Mouse (Mus musculus) spleen, adult 12 weeks (tissue): ENCODE results near the gene St6galnac3.
A peak's percentile ranks its signal among the peaks of the same experiment; 100 is the strongest.

Experiments
- DNase-seq: peaks from one replicate; pipeline ENCODE4 v3.0.0; 2022; ENCODE audit warnings: low spot score

Gene St6galnac3

DNA sequence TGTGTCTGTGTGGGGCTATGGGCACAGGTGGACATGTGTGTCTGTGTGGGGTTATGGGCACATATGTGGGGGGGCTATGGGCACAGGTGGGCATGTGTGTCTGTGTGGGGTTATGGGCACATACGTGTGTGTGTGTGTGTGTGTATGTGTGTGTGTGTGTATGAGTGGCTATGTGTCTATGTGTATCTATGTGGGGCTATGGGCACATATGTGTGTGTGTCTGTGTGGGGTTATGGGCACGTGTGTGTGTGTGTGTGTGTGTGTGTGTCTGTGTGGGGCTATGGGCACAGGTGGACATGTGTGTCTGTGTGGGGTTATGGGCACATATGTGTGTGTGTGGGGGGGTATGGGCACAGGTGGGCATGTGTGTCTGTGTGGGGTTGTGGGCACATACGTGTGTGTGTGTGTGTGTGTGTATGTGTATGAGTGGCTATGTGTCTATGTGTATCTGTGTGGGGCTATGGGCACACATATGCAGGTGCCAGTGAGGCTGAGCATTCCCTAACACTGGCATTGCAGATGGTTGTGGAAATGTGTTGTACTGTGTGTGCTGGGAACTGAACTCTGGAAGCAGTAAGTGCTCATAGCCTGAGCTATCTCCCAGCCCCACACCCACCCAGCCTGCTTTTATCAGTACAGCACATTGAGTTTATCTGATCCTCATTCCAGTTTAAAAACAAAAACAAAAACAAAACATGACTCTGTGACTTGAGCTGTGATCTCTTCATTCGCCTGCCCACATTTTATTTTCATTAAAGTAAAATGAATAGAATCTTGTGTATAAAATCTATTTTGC is 8.6 kb upstream of the St6galnac3 start:
- peak; percentile 9 for DNase-seq

GRCm38 (mm10) chr3:153732749-153733148 is 7.8 kb upstream of the St6galnac3 start:
- DNase-seq, result no peak

- no peak for DNase-seq
Observed at GRCm38 (mm10) chr3:153732035-153732434, 7.1 kb upstream of the St6galnac3 start.

DNA sequence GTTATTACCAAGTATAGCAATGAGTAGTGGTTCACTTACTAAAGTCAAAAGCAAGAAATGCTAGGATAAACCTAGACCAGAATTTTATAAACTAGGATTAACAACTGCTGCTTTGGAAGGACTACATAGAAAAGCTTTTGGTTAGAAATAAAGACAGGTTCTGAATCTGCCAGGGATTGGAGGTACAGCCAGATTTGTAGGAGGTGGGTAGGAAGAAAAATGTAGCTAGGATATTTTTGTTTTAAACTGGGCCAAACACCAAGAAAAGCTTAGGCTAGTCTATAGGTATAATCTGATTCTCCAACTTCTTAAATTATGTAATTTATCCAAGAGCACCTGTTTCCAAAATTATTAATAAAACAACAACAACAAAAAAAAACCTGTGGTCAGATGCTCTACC is 3.6 kb upstream of the St6galnac3 start:
- DNase-seq, result no peak

DNA sequence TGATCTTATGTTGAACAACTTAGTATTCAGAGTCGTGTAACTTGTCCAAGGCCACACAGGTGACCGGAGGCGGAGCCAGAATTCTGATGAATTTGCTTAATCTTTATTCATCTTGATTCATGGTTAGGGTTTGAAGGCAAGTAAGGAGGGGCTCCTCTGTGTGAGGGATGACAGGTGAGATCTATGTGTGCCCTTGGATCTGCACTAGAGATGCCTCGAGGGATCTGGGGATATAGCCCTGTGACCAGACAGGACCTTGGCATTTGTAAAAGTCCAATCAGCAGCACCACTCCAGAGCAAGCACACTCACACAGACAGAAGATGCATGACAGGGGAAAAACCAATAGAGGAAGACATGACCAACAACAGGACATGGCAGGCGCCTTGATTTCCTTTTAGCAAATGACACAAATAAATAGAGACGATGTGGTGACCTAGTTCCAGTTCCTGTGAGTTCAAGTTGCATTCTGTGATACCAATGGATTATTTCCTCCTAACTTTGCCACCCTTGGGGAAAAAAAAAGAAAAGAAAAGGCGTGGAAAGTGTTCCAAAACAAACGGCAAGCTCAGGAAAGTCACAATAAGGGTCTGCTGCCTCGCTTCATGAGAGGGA is 1.4 kb downstream of the St6galnac3 start:
- DNase-seq, result no peak

DNA sequence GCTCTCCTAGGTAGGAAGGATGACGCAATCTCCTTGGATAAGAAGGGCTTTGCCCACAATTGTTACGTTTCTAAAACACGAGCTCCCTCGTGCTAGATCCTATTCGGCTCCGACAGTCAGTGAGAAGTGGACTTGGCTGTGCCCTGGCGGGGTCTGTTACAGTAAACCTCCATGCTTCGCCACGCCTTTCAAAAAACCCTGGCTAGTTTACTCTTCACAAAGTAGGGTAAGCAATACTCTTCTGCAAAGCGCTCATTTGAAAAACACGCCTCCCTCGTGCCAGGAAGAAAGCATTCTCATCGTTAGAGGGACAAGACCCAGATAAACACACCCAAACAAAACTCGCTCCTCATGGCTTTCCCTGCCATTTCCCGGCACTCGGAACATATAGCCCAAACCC is 3.4 kb downstream of the St6galnac3 start:
- DNase-seq, result no peak

DNA sequence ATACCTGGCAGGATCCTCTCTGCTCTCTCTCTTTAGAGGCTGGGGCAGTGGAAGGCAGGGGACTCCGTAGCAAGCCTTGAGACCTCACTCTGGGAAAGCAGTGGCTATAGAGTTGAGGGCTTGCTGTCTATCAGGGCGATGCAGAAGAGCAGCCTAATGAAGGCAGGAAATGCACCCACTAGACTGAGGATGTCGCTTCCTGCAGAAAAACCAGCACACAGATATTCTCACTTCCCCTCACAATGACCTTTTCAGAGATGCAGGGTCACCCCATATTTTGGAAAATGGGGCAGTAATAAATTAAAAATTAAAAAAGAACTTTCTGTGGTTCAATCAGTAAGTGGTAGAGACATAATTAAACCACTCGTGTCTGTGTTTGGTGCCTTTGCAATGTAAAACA is 4.1 kb downstream of the St6galnac3 start:
- no peak for DNase-seq

- DNase-seq, result no peak
Observed at GRCm38 (mm10) chr3:153720296-153720695, 4.7 kb downstream of the St6galnac3 start.

DNA sequence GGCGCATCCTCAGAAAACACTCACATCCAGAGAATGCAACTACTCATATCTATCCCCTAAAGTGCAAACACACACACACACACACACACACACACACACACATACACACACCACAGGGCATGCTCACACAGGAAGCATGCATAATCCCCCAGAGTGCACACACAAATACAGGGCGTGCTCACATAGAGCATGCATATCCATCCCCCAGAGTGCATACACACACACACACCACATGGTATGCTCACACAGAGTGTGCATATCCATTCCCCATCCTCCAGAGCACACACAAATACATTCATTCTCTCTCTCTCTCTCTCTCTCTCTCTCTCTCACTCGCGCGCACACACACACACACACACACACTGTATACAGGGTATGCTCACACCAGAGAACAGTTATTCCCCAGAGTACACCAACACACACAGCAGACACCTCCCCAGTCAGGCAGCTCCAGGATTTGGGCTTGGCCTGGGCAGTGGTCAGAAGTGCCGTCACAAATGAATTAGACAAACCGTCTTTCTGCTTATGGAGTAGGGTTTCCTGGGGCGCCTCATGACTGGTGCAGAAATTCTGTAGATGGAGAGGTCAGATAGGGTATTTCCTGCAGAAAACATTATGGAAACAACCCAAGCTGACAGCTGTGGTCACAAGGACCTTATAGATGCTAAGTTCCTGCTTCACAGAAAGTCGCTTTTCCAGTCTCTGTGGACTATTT is 5.6 kb downstream of the St6galnac3 start:
- DNase-seq, result no peak

- no peak for DNase-seq
Observed at GRCm38 (mm10) chr3:153718724-153719123, 6.2 kb downstream of the St6galnac3 start.

GRCm38 (mm10) chr3:153717742-153718141 is 7.2 kb downstream of the St6galnac3 start:
- no peak for DNase-seq

DNA sequence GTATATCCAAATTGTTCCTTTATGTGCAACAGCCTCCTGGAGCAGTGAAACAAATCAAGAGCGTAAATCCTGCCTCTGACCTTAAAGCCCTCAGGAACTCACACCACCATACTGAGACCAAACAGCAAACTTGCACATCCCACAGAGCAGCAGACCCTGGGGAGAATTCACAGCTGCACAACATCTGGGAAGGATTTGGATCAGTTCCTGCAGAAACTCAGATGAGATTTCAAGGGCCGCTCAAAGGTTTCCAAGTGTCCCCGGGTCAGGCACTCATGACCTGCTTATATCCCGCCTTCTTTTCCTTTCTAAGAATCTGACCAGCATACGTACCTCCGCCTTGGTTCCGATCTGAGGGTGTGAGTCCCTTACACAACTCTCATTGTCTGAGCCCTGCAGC is 9.3 kb downstream of the St6galnac3 start:
- DNase-seq, result no peak

- DNase-seq, result no peak
Observed at GRCm38 (mm10) chr3:153710545-153710944, 14.4 kb downstream of the St6galnac3 start.

- no peak for DNase-seq
Observed at GRCm38 (mm10) chr3:153707687-153708086, 17.3 kb downstream of the St6galnac3 start.

DNA sequence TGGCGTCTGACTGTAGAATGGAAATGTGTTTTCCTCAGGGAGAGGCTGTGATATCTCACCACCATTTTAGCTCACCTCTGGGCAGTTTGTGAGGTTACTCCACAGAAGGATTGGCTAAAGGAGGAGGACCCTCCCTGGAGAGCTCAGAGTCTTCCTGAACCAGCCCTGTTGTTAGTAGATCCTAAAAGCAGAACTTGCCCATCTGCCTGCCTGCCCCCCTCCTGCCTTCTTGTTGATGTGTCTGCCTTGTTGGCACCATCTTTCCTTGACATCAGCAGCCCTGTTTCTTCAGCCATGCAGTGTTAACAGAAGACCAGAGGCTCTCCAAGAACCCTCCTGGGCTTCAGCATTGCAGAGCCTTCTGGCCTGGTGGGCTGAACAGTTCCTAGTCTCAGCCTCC is 18.1 kb downstream of the St6galnac3 start:
- no peak for DNase-seq

- DNase-seq, result no peak
Observed at GRCm38 (mm10) chr3:153701752-153702740, 22.9 kb downstream of the St6galnac3 start.

DNA sequence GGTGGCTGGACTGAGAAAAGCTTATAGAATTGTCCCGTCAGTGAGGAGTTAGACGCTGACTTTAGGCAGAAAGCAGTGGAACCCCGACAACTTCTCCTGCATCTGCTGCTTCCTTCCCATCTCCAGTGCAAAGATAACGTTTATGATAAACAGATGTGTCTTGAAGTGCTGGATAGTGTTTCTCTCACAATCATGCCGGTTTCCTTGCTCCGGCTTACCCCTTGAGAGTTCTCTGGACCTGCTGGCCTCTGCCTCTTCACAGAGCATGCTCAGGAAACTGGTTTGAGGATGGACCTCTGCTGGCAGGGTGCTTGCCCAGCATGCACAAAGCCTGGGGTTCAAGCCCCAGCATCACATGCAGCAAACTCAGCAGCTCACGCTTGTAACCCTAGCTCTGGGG is 23.8 kb downstream of the St6galnac3 start:
- DNase-seq, result no peak

DNA sequence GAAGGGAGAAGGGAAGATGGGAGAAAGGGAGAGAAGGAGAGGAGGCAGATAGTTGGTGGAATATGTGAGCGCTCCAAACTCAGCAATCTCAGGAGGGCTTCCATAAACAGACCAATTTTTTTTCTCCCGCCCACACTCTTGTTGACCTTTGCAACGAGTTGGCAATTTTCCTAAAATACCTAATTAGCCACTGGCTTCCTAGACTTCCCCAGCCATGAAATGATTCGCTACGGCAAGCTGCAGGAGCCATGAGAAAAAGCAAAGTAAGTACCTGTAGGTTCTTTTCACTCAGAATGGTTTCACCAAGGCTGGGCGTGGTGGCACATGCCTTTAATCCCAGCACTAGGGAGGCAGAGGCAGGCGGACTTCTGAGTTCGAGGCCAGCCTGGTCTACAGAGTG is 25.9 kb downstream of the St6galnac3 start:
- no peak for DNase-seq

DNA sequence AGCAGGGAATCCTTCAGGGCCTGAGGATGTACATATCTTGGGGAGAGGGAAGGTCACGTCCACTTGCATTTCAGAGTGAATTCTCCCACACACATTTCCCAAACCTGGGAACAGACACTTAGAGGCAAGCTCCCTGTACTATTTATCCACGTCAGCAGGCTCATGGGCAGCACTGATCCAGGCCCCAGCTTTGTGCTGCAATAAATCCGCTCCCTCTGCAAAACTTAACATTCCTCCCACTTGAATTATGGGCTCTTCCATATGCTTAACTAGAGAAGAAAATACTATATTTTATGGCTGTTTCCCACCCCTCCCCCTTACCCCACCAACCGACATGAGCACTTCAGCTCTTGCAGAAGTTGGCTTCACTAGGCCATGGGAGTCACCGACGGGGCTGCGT is 32.0 kb downstream of the St6galnac3 start:
- no peak for DNase-seq

DNA sequence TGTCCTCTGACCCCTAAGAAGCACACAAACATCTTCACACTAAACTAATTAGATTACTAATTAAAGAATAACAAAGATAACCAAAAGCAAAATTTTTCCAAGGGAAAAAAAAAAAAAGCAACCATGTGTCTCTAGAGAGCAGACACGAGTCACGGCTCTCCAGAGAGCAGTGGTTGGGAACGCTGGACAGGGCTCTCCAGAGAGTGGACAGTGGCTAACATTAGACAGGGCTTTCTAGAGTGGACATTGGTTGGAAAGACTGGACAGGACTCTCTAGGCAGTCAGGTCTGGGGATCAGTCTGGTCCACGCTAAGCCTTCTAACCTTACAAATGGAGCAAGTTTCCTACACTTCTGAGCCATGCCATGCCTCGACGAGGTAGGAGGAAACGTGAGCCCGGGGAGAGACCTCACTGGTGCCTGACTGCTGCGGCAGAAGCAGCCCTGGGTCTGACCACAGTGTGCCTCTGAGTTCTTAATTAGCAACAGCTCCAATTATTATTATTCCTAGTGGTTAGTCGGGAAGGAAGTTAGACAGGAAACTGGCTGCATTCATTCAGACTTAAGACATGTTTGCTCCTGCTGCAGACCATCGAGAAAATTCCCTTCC is 32.7 kb downstream of the St6galnac3 start:
- no peak for DNase-seq

DNA sequence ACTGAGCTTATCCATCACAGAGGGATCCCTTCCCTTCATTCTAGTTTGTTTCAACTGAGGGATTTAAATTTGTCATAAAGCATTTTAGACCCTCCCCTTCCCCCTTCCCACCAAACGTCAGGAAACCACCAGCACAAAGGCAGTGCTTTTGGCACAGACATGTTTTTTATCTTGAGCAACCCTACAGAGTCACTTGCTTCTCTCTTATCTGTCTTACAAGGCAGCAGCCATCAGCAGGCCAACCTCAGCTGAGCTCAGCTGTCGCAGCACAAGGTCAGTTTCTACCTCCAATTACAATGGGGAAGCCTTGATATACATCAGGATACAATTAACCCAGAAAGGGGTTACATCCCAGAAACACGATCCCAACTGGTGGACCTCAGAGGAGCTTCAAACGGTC is 33.4 kb downstream of the St6galnac3 start:
- DNase-seq, result no peak

DNA sequence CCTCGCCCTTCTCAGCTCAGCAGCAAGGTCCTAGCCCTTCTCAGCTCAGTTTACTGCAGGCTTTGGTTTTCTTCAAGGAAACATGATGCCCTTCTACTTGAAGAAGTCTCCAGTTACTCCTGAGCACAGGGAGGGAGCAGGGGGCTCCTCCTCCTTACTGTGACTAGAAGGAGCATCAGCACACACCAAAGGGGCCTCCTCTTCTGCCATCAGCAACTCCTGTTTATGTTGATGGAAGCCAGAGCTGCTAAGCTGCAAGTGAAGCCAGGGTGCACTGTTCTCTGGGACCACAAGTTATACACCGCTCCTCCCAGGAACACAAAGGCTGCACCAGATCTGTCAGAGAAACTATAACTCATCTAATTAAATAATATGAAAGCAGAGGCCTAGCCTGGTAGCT is 34.4 kb downstream of the St6galnac3 start:
- DNase-seq, result no peak
